19 mouse cellular contexts compared by ENCODE assay signal in genomic region chr9:8710052-8710739, GRCm38 (mm10).
A peak's percentile ranks its signal among the peaks of the same experiment; 100 is the strongest.
DNase-seq lines count a peak whose midpoint lies in the region; ATAC-seq and TF ChIP-seq lines count a peak whose summit lies in the region.
"Had no signal": no experiment of that assay in that cellular context is flagged by ENCODE, and none has a peak within 500 bp of the region (broad histone marks: within the 10 kb centered on the region; RNA-seq: fewer than 3 reads in every experiment).

No protein-coding gene starts in this region.

- no peak for ATAC-seq in lung, embryonic 14.5 days (ENCODE audit: insufficient read depth)
- ATAC-seq in stomach, embryonic 14.5 days (ENCODE audit: insufficient number of reproducible peaks, insufficient read depth, low FRiP score, low read depth), result peak; percentile 78
- ATAC-seq in stomach, postnatal 0 days (ENCODE audit: low FRiP score, low TSS enrichment), result no peak
- ATAC-seq in stomach, embryonic 15.5 days (ENCODE audit: insufficient read depth, low FRiP score, low read depth), result peak; percentile 65; the same call in 1 of the 2 replicates
- ATAC-seq: forebrain, embryonic 14.5 days had no signal

- TF ChIP-seq CTCF in lung, embryonic 14.5 days (IDR thresholded peaks at IDR 0.05; ENCODE audit: low read depth), result no peak
- TF ChIP-seq CTCF in stomach, postnatal 0 days (IDR thresholded peaks at IDR 0.05; ENCODE audit: low read depth), result no peak

- H3K4me3 ChIP-seq in lung, embryonic 14.5 days (ENCODE audit: low read depth, low read length), result no peak overlapping the region
- no peak overlapping the region for H3K4me3 ChIP-seq in stomach, embryonic 14.5 days (ENCODE audit: low read depth, low read length)
- no peak overlapping the region for H3K4me3 ChIP-seq in stomach, postnatal 0 days (ENCODE audit: low read depth, low read length)
- H3K4me3 ChIP-seq in stomach, embryonic 15.5 days (replicated peaks), result no peak overlapping the region
- H3K4me3 ChIP-seq: embryonic facial prominence, embryonic 15.5 days; erythroblast, embryonic 14.5 days; forebrain, embryonic 10.5 days; heart, embryonic 13.5 days had no signal

- no peak for TF ChIP-seq EP300 in stomach, postnatal 0 days (optimal IDR thresholded peaks at IDR 0.05)

- no peaks in the 10 kb centered on the region for H3K4me1 ChIP-seq in lung, embryonic 14.5 days (ENCODE audit: insufficient read depth)
- H3K4me1 ChIP-seq in stomach, embryonic 14.5 days (ENCODE audit: control insufficient read depth, insufficient read depth, low read length), result no peaks in the 10 kb centered on the region
- no peaks in the 10 kb centered on the region for H3K4me1 ChIP-seq in stomach, postnatal 0 days (replicated peaks; ENCODE audit: control insufficient read depth, insufficient read depth)
- no peaks in the 10 kb centered on the region for H3K4me1 ChIP-seq in stomach, embryonic 15.5 days
- H3K4me1 ChIP-seq: embryonic facial prominence, embryonic 15.5 days; forebrain, embryonic 10.5 days; heart, embryonic 13.5 days had no signal

- H3K4me2 ChIP-seq in lung, embryonic 14.5 days, result no peak overlapping the region
- H3K4me2 ChIP-seq in stomach, embryonic 14.5 days (replicated peaks; ENCODE audit: low read depth, low read length), result no peak overlapping the region
- H3K4me2 ChIP-seq in stomach, postnatal 0 days (replicated peaks; ENCODE audit: low read depth), result no peak overlapping the region
- H3K4me2 ChIP-seq in stomach, embryonic 15.5 days, result no peak overlapping the region
- H3K4me2 ChIP-seq: embryonic facial prominence, embryonic 15.5 days; heart, embryonic 13.5 days had no signal

- no peaks in the 10 kb centered on the region for H3K36me3 ChIP-seq in lung, embryonic 14.5 days (ENCODE audit: insufficient read depth)
- H3K36me3 ChIP-seq in stomach, embryonic 14.5 days (ENCODE audit: control insufficient read depth, insufficient read depth, low read length), result no peaks in the 10 kb centered on the region
- no peaks in the 10 kb centered on the region for H3K36me3 ChIP-seq in stomach, postnatal 0 days (ENCODE audit: control insufficient read depth, insufficient read depth, low read length)
- no peaks in the 10 kb centered on the region for H3K36me3 ChIP-seq in stomach, embryonic 15.5 days
- H3K36me3 ChIP-seq: embryonic facial prominence, embryonic 15.5 days; forebrain, embryonic 10.5 days; heart, embryonic 13.5 days had no signal

- H3K27ac ChIP-seq in lung, embryonic 14.5 days (ENCODE audit: low read depth), result no peak overlapping the region
- no peak overlapping the region for H3K27ac ChIP-seq in stomach, embryonic 14.5 days (ENCODE audit: low read length)
- H3K27ac ChIP-seq in stomach, postnatal 0 days (replicated peaks), result no peak overlapping the region
- H3K27ac ChIP-seq in stomach, embryonic 15.5 days, result no peak overlapping the region
- H3K27ac ChIP-seq: embryonic facial prominence, embryonic 15.5 days; forebrain, embryonic 10.5 days; heart, embryonic 13.5 days had no signal

- peak; percentile 3 for DNase-seq in lung, embryonic 14.5 days
- no peak for DNase-seq in lung, adult 18-20 months
- no peak for DNase-seq in stomach, postnatal 0 days (ENCODE audit: low spot score)
- DNase-seq in cerebellum, postnatal 10 days, result no peak
- DNase-seq: adrenal gland, adult 8-10 months; adrenal gland, postnatal 36 days; cerebellum, adult 2 months; cerebellum, postnatal 14 days; embryo, embryonic 11 days; gastrocnemius, postnatal 36 days; heart, adult 11 months; heart, postnatal 36 days had no signal

- no peaks in the 10 kb centered on the region for H3K27me3 ChIP-seq in lung, embryonic 14.5 days (ENCODE audit: insufficient read depth, low read length)
- no peaks in the 10 kb centered on the region for H3K27me3 ChIP-seq in stomach, embryonic 14.5 days (ENCODE audit: control insufficient read depth, insufficient read depth, low read length)
- no peaks in the 10 kb centered on the region for H3K27me3 ChIP-seq in stomach, postnatal 0 days (ENCODE audit: control insufficient read depth, insufficient read depth, low read length)
- H3K27me3 ChIP-seq in stomach, embryonic 15.5 days (replicated peaks), result no peaks in the 10 kb centered on the region
- H3K27me3 ChIP-seq: embryonic facial prominence, embryonic 15.5 days; heart, embryonic 13.5 days had no signal

- no peak overlapping the region for H3K9ac ChIP-seq in lung, embryonic 14.5 days
- H3K9ac ChIP-seq in stomach, embryonic 14.5 days (replicated peaks; ENCODE audit: low read depth, low read length), result no peak overlapping the region
- no peak overlapping the region for H3K9ac ChIP-seq in stomach, postnatal 0 days (ENCODE audit: low read length)
- no peak overlapping the region for H3K9ac ChIP-seq in stomach, embryonic 15.5 days
- H3K9ac ChIP-seq: embryonic facial prominence, embryonic 15.5 days; heart, embryonic 13.5 days had no signal

- 32% methylated on average over 3 of the region's 3 CpGs for WGBS in lung, embryonic 14.5 days
- 51% methylated on average over 3 of the region's 3 CpGs for WGBS in stomach, embryonic 14.5 days
- 47% methylated on average over 3 of the region's 3 CpGs for WGBS in stomach, postnatal 0 days
- 44% methylated on average over 3 of the region's 3 CpGs for WGBS in stomach, embryonic 15.5 days

- no peaks in the 10 kb centered on the region for H3K9me3 ChIP-seq in lung, embryonic 14.5 days (ENCODE audit: low read depth, low read length)
- no peaks in the 10 kb centered on the region for H3K9me3 ChIP-seq in stomach, embryonic 14.5 days (ENCODE audit: control insufficient read depth, low read depth, low read length)
- no peaks in the 10 kb centered on the region for H3K9me3 ChIP-seq in stomach, postnatal 0 days (ENCODE audit: control insufficient read depth, low read length)
- H3K9me3 ChIP-seq in stomach, embryonic 15.5 days, result no peaks in the 10 kb centered on the region
- H3K9me3 ChIP-seq: embryonic facial prominence, embryonic 15.5 days; forebrain, embryonic 10.5 days; heart, embryonic 13.5 days had no signal

Comparison
In these comparisons a context has a peak if more than half of its experiments do, and no peak if none do; other contexts are left out.
1. ATAC-seq: peak in stomach, embryonic 14.5 days (single experiment) and stomach, embryonic 15.5 days (single experiment); none in lung, embryonic 14.5 days (single experiment) and stomach, postnatal 0 days (single experiment).